Mouse (Mus musculus) adrenal gland, adult (tissue): ENCODE data around the gene Leng8.

ENCODE experiments used
- DNase-seq, 2 experiments: peaks; one replicate each; pipeline ENCODE4 v3.0.0; 2022 to 2023; ENCODE audit warnings: low spot score in 1 of 2; ENCODE audit not compliant: inconsistent age in 2 of 2

Leng8 gene

DNA sequence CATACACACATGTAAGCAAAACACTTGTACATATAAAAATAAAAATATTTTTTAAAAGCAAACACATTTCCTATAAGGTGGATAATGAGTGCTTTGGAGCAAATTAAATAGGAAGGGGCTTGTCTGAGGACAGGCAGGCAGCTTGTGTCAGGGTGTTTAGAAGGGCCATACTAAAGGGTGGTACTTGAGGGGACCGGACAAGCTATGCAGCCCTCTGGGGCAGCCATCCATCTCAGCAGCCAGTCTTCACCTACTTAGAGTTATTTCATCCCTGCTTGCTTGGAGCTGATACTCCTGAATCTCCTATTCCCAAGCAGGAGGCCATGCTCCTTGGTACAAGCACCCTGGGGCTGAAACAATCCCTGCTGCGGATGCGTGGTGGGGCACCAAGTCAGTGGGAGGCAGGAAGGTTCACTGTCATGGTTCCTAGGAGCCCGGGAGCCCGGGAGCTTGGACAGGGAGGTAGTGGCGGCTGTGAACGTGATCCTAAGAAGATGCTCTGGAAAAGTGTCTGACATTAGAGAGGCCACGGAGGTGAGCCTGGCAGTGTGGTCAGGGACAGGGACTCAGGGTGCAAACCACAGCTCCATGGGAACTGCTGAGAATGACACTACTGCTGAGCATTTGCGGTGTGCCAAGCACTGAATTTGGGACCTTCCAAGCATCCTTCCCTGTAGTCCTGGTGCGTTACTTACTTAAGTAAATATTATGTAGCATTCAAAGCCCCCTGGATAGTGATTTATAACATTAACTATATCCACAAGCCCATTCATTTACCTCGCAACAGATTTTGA lies 9.7 kb upstream of the Leng8 start:
- DNase-seq = no peak

DNA sequence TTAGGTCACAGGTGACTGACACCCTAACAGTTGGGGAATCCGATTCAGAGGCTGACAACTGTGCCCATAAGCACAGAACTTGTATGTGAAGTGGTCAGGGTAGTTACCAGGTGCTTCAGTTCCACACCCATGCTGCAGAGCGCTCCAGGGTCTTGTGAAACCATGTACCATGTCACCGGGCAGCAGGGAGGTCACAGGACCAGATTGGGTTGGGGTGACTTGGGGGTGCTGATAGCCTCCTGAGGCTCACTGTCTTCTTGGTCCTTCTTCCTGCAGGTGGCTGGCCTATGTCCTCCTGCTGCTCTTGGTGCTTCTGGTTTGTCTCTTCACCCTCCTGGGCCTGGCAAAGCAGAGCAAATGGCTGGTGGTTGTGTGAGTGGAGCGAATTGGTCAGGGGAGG lies 8.9 kb upstream of the Leng8 start:
- DNase-seq = no peak

DNA sequence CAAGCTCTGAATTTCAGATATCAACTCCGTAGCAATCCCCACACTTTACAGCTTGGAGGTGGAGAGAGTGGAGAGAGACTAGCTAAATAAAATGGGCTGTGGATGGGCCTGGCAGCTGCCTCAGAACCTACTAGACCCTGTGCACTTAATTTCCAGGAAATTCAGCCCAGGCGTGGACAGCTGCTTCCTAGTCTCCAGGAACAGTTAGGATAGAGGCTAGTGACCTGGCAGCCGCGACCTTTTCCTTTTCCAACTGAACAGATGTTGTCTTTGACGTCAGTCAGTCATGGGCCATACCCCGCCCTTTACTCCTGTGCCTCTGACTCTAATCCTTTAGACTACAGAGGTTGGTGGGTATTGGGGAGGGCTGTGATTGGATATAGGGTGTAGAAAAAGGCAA lies 8.0 kb upstream of the Leng8 start:
- DNase-seq = no peak

DNA sequence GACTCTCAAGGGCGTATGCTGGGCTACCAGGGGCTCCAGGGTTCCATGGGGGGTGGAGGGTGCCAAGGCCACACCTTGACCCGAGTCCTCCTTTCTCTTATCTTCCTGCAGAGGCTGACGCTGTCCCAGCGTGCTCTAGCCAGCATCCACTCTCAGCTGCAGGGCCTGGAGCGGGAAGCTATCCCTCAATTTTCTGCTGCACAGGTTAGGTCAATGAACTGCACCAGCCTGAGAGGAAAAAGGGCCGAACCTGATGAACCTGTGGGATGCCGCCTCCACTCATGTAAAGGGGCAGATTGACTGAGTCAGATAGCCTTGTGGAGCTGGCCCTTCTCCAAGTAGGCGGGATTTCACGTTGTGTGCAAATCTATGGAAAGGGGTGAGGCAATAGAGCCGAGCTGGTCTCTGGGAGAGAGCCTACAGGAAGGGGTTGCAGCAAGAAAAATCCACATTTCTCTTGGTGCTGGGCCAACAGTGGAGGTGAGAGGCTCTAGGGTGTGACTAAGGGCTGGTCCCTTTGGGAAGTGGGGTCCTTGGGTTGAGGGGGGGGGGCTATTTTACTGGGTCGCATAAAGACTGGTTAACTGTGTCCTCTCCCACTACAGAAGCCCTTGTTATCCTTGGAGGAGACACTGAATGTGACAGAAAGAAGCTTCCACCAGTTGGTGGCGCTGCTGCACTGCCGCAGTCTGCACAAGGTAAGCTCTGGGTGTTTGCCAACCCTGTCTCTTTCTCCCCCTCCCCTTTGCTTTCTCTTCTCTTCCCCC lies 6.0 kb upstream of the Leng8 start:
- peak; percentile 73 to 90 for DNase-seq

DNA sequence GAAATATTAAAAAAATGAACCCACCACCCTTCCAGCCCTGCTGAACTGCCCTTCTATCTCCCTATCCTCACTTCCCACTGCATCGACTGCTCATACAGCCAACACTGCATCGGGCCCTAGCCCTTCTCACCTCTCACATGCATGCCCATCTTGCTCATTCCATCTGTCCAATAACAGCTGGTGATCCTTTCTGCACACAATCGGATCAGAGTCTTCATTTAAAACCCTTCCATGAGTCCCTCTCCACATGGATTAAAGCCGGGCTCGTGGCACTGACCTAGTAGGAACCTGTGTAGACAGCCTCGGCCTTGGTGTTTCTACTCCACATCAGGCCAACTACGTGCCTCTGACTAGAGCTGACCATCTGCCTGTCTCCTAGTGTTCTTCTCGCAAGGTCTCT lies 4.9 kb upstream of the Leng8 start:
- DNase-seq = no peak

DNA sequence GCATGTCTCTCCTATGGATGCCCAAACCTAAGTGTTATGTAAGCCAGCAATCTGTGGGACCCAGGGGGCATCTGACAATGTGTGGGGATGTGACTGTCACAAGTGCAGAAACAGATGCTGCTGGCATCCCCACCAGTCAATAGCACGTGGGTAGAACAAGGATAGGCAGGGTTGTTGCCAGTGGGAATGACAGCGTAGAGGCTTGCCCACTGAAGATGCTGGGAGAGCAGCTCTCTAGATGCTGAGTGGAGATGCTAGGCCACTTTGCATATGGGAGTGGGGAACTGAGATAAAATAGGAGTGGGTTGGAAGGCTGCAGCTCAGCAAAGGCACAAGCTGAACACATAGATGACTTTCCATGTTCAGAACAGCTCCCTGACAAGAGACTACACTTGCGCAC lies 4.3 kb upstream of the Leng8 start:
- no peak for DNase-seq

DNA sequence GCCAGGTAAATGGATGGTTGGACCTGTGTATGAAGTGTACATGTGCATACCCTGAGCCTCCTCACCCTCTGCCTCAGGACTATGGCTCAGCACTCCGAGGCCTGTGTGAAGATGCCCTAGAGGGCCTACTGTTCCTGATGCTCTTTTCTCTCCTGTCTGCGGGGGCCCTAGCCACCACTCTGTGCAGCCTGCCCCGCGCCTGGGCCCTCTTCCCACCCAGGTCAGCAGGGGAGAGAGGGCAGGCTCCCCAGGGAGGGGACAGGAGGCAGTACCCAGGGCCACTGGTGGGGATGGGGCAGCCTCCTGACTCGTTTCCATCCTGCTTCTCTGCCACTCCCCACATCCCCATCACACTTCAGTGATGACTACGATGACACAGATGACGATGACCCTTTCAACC lies 3.8 kb upstream of the Leng8 start:
- DNase-seq = no peak

DNA sequence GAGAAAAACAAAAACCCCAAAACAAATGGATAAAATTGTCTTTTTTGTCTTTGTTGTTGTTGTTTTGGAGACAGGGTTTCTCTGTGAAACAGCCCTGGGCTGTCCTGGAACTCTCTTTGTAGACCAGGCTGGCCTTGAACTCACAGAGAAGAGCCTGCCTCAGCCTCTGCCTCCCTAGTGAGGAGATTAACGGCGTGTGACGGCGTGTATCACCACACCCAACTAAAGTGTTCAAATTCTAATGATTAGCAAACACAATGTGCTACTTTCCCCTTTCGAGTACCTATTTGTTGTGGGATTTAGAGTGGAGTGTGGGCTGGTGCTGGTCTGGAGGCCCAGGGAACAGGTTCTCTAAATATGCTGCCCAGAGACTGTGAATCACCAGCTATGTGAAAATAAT lies 1.9 kb upstream of the Leng8 start:
- no peak for DNase-seq

DNA sequence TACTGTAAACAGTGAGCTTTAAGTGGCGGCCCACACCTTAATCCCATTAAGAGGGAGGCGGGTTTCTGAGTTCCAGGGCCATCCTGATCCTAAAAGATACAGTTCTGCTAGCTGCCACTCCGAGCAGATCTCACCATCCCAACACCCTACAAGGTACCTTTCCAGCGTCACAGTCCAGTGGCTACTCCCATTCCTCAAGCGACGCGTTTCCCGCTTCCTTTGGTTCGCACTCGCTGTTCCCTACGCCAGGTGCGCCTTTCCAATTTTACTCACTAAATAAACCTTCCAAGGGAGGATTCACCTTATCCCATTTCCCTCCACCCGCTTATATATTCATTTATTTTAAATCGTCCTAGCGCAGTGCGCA lies 452 bp upstream of the Leng8 start:
- no peak for DNase-seq

DNA sequence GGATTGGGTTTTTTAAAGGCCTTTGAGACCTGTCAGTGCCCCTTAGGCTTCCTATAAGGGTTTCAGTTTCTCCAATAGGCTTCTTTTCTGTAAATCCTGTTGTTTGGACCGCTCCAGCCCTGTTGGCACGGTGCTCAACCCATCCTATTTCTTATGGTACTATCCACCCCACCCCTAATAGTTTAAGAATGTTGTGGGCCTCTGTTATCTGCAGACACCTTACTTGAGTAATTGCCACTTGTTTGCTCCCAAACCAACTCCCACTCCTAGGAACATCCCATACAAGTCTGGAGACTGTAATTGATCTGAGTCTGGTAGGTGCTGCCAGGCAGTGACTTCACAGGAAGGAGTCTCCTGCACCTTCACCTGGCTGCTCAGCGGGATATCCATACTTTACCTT lies 907 bp downstream of the Leng8 start:
- DNase-seq = no peak

DNA sequence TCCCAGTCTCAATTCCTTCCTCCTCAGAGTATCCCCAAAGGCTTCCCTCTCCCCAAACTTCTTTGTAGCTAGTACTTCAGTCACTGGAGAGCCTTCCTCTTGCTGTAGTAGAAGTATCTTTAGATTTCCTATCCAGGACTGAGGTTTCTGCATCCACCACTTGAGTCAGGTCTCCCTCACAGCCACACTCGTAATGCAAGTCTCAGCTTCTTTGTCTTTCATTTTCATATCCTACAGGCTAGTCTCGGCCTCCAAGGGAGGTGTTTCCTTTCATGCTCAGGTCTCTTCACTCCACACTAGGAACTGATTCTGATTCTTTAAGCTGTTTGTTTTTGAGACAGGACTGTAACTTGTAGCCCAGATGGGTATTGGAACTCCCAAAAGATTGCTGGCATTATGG lies 1.3 kb downstream of the Leng8 start:
- peak in 1 of 2 experiments; percentile 30 for DNase-seq

DNA sequence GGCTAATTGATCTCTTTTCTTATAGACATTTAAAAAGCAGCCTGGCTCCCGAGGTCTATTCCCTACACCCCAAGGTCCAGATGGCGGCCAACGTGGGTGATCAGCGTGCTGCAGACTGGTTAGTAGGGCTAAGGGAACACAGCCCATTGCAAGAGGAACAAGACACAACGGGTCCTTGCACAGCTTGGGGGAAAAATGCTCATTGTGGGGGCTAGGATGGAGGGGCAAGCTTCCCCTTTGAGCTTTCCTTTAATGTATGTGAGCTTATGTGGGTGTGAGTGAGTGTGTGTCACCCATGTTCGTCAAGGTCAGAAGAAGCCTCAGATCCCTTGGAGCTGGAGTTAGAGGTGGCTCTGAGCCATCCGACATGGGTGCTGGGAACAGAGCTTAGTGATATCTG lies 1.8 kb downstream of the Leng8 start:
- peak in 1 of 2 experiments; percentile 26 for DNase-seq

DNA sequence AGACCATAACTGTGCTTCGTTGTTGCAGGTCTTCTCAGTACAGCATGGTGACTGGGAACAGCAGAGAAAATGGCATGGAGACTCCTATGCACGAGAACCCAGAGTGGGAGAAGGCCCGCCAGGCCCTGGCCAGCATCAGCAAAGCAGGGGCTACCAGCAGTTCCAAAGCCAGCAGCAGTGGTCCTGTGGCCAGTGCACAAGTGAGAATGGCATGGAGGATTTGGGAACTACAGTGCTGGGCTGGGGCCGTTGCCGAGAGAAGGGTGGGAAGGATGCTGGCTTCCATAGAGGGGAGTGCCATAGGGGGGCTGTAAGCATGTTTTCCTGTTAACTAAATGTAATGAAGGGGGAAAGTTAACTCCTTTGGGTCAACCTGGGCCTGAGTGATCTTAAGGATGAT lies 2.6 kb downstream of the Leng8 start:
- DNase-seq = peak in 1 of 2 experiments; percentile 36

DNA sequence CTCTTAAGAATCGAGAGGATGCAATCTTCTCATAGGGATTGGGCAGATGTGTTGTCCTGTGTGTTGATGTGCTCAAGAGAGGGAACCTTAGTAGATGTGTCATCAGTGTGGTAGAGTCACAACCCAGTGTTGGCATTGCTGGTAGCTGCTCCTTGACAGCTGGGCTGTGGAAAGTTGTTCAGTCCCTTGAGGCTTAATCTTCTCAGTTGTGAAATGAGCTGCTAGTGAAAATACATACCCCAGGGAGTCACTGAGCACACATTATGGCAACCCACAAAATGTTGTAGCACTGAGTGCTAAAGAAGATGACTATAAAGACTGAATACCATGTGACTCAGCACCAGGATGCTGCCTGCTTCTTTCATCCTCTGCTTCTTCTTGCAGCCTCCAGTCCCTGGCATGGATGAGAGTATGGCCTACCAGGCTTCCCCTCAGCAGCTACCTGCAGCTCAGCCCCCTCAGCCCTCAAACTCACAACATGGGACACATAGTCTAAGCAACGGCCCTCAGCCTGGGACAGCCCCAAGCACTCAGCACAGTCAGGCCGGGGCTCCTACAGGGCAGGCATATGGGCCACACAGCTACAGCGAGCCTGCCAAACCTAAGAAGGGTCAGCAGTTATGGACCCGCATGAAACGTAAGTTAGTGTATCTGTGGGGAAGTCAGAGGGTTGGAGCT lies 4.9 kb downstream of the Leng8 start:
- DNase-seq = no peak

DNA sequence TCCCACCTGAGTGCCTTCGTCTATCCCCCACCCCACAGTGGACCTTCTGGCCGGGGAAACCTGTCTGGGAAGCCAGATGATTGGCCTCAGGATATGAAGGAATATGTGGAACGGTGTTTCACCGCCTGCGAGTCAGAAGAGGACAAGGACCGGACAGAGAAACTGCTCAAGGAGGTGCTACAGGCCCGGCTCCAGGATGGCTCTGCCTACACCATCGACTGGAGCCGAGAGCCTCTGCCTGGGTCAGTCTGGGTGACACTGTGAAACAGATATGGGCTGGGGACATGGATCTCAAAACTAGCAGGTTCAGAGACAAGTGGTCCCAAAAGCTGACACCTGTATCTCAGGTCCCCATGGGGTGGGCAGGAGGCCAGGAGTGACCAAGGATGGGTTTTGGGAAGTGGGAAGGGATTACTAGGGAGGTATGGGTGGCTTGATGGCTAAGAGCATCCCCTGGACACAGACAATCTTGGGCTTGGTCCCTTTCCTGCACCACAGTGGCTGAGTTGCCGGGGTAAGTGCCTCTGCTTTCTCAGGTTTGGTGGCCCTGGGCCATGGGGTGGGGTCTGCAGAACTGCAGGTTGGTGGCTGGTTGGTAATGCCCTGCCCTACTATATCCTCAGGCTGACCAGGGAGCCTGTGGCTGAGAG lies 6.1 kb downstream of the Leng8 start:
- DNase-seq = peak in 1 of 2 experiments; percentile 29

DNA sequence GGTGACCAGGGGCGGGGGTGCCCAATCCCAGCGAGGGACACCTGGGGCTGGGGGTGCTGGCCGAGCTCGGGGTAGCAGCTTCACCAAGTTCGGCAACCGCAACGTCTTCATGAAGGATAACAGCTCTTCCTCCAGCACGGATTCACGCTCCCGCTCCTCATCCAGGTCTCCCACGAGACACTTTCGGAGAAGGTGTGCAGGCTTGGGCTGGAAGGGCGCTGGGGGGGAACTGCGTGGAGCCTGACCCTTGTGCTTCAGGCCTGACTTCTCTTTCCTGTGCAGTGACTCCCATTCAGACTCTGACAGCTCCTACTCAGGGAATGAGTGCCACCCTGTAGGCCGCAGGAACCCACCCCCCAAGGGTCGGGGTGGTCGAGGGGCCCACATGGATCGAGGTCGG lies 6.7 kb downstream of the Leng8 start:
- DNase-seq = no peak

DNA sequence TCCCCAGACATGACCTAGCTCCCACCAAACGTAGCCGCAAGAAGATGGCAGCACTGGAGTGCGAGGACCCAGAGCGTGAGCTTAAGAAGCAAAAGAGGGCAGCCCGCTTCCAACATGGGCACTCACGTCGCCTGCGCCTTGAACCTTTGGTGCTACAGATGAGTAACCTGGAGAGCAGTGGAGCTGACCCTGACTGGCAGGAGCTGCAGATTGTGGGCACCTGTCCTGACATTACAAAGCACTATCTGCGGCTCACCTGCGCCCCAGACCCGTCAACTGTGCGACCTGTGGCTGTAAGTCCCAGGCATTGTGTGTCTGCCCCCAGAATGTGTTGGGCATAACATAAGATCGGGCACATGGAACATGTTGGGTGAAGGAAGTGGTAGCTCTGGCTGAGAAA lies 7.2 kb downstream of the Leng8 start:
- DNase-seq = peak in 1 of 2 experiments; percentile 33

DNA sequence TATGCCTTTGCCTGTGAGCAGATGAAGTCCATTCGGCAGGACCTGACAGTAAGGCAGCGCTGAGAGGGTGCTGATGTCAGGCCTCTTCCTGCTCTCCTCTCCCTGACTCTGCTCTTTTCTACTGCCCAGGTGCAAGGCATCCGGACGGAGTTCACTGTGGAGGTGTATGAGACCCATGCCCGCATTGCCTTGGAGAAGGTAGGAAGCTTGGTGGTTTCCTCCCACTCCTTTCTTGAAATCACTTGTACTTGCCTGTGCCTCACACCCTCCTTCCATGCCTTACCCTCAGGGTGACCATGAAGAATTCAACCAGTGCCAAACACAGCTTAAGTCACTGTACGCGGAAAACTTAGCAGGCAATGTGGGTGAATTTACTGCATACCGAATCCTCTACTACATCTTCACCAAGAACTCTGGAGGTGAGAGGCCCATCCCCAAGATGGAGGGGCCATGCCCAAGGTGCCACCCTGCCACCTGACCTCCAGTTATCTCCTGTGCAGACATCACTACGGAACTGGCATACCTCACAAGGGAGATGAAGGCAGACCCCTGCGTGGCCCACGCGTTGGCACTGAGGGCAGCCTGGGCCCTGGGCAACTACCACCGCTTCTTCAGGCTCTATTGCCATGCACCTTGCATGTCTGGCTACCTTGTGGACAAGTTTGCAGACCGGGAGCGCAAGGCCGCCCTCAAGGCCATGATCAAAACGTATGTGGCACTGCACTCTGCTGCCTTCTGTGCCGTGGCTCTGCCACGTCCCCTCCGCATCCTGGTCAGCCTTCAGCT lies 8.1 kb downstream of the Leng8 start:
- peak in 1 of 2 experiments; percentile 63 for DNase-seq

DNA sequence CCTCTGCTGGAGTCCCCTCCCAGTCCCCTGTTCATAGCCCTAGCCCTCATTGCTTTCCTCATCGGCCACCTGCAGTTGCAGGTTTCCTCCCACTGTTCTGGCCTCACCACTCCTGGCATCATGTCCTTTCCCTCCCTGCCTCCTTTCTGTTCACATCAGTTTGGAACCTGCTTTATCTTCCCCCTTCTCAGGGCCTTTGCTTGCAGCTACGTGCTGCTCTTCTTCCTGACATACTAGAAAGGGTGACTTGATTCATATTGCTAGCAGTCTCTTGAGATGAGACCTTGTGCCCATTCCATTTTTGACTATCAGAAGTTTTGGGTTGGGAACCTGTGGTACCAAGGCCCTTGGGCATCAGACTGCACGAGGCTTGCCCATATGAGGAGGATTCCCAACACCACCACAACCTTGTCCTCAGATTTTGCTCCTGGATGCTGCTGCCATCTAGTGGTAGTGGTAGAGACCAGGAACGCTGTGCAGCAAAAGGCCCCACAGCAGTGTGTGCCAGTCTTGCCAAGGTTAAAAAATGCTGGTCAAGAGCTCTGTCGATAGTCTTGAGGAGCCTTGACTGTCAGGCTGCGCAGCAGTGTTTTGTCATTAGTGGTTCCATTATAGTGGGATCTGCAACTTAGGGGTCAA lies 8.8 kb downstream of the Leng8 start:
- peak; percentile 78 to 93 for DNase-seq
